Mouse (Mus musculus) liver, embryonic 15.5 days (tissue): ENCODE data around the gene Akap9. TPM values are rescaled to one million over a fixed set of nuclear protein-coding genes. Genes with fewer than 3 reads are reported as not detected.

ENCODE experiments used
- ATAC-seq: fragments of 200-750 bp; cut with Nextera tagmentation; 2 replicates; pipeline ENCODE4 v1.8.0; 2017; ENCODE audit warnings: moderate number of reproducible peaks, mild to moderate bottlenecking, moderate library complexity; ENCODE audit not compliant: insufficient read depth
- H3K27ac ChIP-seq: fragments of 300-500 bp; sonication (generic); replicated peaks from 2 replicates; pipeline ENCODE4 v1.5.1; 2015; ENCODE audit warnings: mild to moderate bottlenecking, inconsistent platforms
- H3K27me3 ChIP-seq: fragments of 300-500 bp; sonication (generic); 2 replicates; pipeline ENCODE4 v1.6.1; 2015; ENCODE audit warnings: mild to moderate bottlenecking, inconsistent platforms
- H3K36me3 ChIP-seq: fragments of 300-500 bp; sonication (generic); replicated peaks from 2 replicates; pipeline ENCODE4 v1.6.1; 2015; ENCODE audit warnings: moderate library complexity, mild to moderate bottlenecking, inconsistent platforms
- H3K4me1 ChIP-seq: fragments of 300-500 bp; sonication (generic); replicated peaks from 2 replicates; pipeline ENCODE4 v1.6.1; 2015; ENCODE audit warnings: inconsistent platforms
- H3K4me2 ChIP-seq: fragments of 300-500 bp; sonication (generic); 2 replicates; pipeline ENCODE4 v1.6.1; 2015; ENCODE audit warnings: moderate library complexity, mild to moderate bottlenecking, inconsistent platforms
- H3K4me3 ChIP-seq: fragments of 300-500 bp; sonication (generic); replicated peaks from 2 replicates; pipeline ENCODE4 v1.5.1; 2015; ENCODE audit warnings: mild to moderate bottlenecking, inconsistent platforms
- H3K9ac ChIP-seq: fragments of 300-500 bp; sonication (generic); 2 replicates; pipeline ENCODE4 v1.6.1; 2015; ENCODE audit warnings: moderate library complexity, mild to moderate bottlenecking, inconsistent platforms
- H3K9me3 ChIP-seq: fragments of 300-500 bp; sonication (generic); replicated peaks from 2 replicates; pipeline ENCODE4 v1.6.1; 2016; ENCODE audit warnings: inconsistent platforms
- WGBS: fragments of 180-500 bp; shearing (Covaris S2); methylation state at CpG from one replicate; pipeline ENCODE4 v1.1.7; 2015; ENCODE audit warnings: mixed read lengths; ENCODE audit not compliant: insufficient replicate concordance; 5-methylcytosine and 5-hydroxymethylcytosine counted together
- polyA plus RNA-seq: library from polyadenylated mRNA; unstranded; fragments of >200 nt; fragmentation: Nextera tagmentation; extraction: Ambion mirVana; gene quantifications from 2 replicates; pipeline ENCODE4 v1.2.1, GENCODE M21; 2015

The Akap9 gene
- polyA plus RNA-seq, 1 experiment from 2014 or later = 24.5 TPM

DNA sequence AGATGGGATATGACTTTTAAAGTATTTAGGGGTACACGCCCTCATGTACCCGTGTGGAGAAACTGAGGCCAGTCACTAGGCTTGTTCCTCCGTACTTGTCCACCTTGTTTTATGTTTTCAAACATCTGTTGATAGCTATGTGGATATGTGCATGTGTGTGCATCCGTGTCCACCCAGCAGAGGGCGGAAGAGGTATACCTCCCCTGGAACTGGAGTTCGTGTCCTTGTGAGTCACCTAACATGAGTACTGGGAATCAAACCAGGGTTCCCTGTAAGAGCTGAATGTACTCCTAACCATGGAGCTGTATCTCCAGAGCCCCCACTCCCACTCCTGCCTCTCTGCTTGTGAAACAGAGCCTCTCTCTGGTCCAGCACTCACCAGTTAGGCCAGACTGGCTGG, 112.5 kb downstream of the Akap9 start:
- no peak overlapping the region for H3K9ac ChIP-seq
- peaks cover 20% of the 10 kb centered on the region for H3K36me3 ChIP-seq
- no peak for ATAC-seq
- H3K4me1 ChIP-seq = no peaks in the 10 kb centered on the region
- H3K4me2 ChIP-seq = no peak overlapping the region
- H3K9me3 ChIP-seq = no peaks in the 10 kb centered on the region
- no peak overlapping the region for H3K4me3 ChIP-seq
- no peak overlapping the region for H3K27ac ChIP-seq
- no peaks in the 10 kb centered on the region for H3K27me3 ChIP-seq
- 81% methylated on average over 6 of the region's 6 CpGs for WGBS

DNA sequence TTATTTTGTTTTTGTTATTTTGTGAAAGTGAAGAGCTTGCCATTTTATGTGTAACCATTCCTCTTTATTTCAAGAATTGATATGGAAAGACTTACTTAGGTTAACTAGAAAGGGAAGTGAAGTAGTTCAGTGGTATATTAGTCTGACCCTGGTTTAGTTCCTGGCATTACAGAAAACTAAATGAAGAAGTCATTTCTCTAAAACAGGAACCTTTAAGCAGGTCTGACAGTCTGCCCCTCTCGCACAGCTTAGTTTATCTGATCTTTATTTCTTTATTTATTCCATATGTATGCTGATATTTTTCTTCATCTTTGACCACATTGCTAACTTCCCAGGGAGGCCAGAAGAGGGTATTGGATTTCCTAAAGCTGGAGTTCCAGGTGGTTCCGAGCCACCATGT, 113.1 kb downstream of the Akap9 start:
- no peaks in the 10 kb centered on the region for H3K9me3 ChIP-seq
- peaks cover 16% of the 10 kb centered on the region for H3K36me3 ChIP-seq
- H3K9ac ChIP-seq = no peak overlapping the region
- no peak overlapping the region for H3K4me2 ChIP-seq
- ATAC-seq = no peak
- H3K4me3 ChIP-seq = no peak overlapping the region
- no peaks in the 10 kb centered on the region for H3K27me3 ChIP-seq
- no peak overlapping the region for H3K27ac ChIP-seq
- WGBS = 72% methylated on average over 2 of the region's 2 CpGs
- no peaks in the 10 kb centered on the region for H3K4me1 ChIP-seq

DNA sequence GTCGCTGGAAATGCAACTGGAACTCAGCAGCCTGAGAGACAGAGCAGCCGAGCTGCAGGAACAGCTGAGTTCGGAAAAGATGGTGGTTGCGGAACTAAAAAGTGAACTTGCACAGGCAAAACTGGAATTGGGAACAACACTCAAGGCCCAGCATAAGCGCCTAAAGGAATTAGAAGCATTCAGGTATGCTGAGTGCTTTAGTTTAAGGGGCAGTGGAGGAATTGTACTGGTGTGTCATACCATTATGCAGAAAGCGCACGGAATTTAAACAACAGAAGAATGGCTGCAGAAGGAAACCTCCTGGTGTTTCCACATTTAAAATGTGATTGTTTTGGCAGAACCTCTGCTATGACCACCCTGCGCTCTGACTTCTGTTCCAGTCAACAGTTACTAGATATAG, 132.5 kb downstream of the Akap9 start:
- Histone ChIP-seq H3K4me3 (no peak overlapping the region), H3K9ac (no peak overlapping the region), H3K4me2 (no peak overlapping the region), H3K4me1 (no peaks in the 10 kb centered on the region), H3K9me3 (no peaks in the 10 kb centered on the region), H3K27me3 (no peaks in the 10 kb centered on the region), H3K27ac (no peak overlapping the region), H3K36me3 (peaks cover 45% of the 10 kb centered on the region)
- no peak for ATAC-seq
- 79% methylated on average over 8 of the region's 8 CpGs for WGBS

DNA sequence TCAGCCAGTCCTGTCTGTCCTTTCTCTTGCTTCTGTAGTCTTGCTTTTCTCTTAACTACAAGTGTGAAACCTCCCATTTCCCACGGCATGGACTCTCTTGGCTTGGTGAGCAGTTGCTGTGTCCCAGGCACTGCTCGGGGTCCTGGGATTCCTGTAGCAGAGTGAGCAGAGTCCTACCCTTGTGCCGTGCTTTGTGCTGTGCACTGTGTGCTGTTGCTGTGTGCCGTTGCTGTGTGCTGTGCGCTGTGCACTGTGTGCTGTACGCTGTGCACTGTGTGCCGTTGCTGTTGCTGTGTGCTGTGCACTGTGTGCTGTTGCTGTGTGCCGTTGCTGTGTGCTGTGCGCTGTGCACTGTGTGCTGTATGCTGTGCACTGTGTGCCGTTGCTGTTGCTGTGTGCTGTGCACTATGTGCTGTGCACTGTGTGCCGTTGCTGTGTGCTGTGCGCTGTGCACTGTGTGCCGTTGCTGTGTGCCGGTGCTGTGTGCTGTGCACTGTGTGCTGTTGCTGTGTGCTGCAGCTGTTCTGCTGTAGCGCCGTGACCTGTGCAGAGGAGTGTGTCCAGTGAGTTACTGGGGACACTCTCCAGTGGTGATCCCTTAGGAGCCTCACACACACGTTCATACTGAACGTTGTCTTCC, 138.7 kb downstream of the Akap9 start:
- no peaks in the 10 kb centered on the region for H3K27me3 ChIP-seq
- H3K4me2 ChIP-seq = no peak overlapping the region
- H3K4me1 ChIP-seq = no peaks in the 10 kb centered on the region
- H3K9ac ChIP-seq = no peak overlapping the region
- ATAC-seq = no peak
- peaks cover 41% of the 10 kb centered on the region for H3K36me3 ChIP-seq
- no peak overlapping the region for H3K27ac ChIP-seq
- H3K9me3 ChIP-seq = no peaks in the 10 kb centered on the region
- H3K4me3 ChIP-seq = no peak overlapping the region
- WGBS = 78% methylated on average over 18 of the region's 18 CpGs

DNA sequence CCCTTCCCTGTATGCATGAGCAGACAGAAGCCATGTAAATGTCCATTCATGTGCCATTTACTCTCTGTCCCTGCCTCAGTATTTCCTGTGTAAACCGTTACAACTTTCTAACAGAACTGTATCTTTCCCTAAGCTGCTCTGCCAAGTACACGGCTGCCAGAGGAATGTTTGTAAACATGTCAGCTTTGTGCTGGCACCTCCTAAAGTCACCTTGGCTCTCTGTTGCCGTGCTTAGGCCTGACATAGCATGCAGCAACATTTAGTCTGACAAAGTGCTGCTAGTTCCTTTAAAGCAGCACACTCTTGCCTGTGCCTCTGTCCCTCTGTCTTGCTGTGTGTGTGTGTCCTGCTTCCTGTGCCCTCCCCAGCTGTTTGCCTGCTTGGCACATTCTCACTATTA, 139.3 kb downstream of the Akap9 start:
- Histone ChIP-seq H3K9me3 (no peaks in the 10 kb centered on the region), H3K4me2 (no peak overlapping the region), H3K27me3 (no peaks in the 10 kb centered on the region), H3K27ac (no peak overlapping the region), H3K4me1 (no peaks in the 10 kb centered on the region), H3K9ac (no peak overlapping the region), H3K4me3 (no peak overlapping the region), H3K36me3 (peaks cover 44% of the 10 kb centered on the region)
- 61% methylated on average over 3 of the region's 3 CpGs for WGBS
- no peak for ATAC-seq

DNA sequence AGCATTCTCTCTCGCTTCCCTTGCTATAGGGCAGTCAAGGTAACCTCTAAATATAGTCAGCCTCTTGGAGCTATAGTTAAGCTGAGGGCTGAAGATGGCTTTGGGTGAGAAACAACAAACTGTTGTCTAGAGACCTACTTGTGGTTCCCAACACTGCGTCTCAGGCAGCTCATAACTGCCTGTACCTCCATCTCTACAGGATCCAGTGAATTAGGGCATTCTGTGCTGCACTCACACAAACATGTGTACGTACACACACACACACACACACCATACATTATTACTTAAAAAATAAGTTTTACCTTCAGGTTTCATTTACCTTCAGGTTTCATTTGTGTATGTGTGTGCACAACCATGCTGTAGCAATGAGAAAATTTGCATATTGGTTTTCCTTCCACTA, 151.2 kb downstream of the Akap9 start:
- Histone ChIP-seq H3K4me2 (no peak overlapping the region), H3K27ac (no peak overlapping the region), H3K9me3 (no peaks in the 10 kb centered on the region), H3K36me3 (peaks cover 31% of the 10 kb centered on the region), H3K9ac (no peak overlapping the region), H3K4me1 (no peaks in the 10 kb centered on the region), H3K4me3 (no peak overlapping the region), H3K27me3 (no peaks in the 10 kb centered on the region)
- ATAC-seq = no peak
- 71% methylated on average over 3 of the region's 3 CpGs for WGBS

DNA sequence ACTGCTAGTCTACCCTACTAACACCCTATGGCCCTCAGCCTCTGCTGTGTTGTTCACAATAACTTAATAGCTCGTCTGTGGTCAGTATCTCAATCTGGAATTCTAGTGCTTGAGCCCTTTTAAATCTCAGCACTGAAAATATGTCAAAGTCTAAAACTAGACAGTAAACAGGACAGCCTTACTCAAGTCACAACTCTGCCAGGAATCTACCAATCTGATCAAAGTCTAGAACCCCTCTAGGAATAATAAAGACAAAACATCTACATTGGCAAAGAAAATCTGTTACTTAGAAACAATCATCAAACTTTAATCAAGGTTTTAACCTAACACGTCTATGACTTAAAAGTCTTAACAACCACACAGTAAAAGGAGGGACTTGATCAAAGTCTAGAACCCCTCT, 153.0 kb downstream of the Akap9 start:
- peaks cover 37% of the 10 kb centered on the region for H3K36me3 ChIP-seq
- no peak overlapping the region for H3K9ac ChIP-seq

DNA sequence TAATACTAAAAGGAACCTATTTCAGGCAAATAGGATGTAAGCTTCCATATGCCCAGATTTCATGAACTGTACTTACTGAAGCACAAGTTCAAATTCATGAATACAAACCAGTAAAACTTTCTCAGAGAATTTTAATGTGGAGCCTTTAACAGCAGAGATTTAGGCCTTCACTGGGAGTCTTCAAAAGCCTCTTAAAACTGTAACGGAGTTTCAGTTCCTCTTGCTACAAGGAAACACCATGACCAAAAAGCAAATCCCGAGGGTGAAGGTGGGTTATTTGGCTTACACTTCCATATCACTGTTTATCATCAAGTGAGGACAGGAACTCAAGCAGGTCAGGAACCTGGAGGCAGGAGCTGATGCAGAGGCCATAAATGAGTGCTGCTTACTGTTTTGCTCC, 153.7 kb downstream of the Akap9 start:
- peaks cover 37% of the 10 kb centered on the region for H3K36me3 ChIP-seq
- WGBS = 60% methylated on average over 2 of the region's 2 CpGs

More for the DNA sequence above, 153.0 kb downstream of the Akap9 start:
- H3K27me3 ChIP-seq = no peaks in the 10 kb centered on the region
- H3K4me3 ChIP-seq = no peak overlapping the region
- H3K4me1 ChIP-seq = no peaks in the 10 kb centered on the region; the same call in 1 of the 2 replicates
- WGBS = 59% methylated on average over 2 of the region's 2 CpGs
- no peak overlapping the region for H3K4me2 ChIP-seq
- no peak overlapping the region for H3K27ac ChIP-seq
- no peaks in the 10 kb centered on the region for H3K9me3 ChIP-seq
- ATAC-seq = no peak

DNA sequence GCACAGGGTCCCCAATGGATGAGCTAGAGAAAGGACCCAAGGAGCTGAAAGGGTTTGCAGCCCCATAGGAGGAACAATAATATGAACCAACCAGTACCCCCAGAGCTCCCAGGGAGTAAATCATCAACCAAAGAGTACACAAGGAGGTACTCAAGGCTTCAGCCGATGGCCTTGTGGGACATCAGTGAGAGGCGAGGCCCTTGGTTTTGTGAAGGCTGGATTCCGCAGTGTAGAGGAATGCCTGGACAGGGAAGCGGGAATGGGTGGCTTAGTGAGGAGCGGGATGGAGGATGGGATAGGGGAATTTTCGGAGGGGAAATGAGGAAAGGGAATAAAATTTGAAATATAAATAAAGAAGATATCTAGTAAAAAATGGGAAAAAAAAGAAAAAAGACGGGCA, 157.1 kb downstream of the Akap9 start:
- Histone ChIP-seq H3K9me3 (no peaks in the 10 kb centered on the region), H3K27ac (no peak overlapping the region), H3K27me3 (no peaks in the 10 kb centered on the region), H3K4me1 (no peaks in the 10 kb centered on the region; the same call in 1 of the 2 replicates), H3K9ac (no peak overlapping the region), H3K4me2 (no peak overlapping the region), H3K4me3 (no peak overlapping the region), H3K36me3 (peaks cover 38% of the 10 kb centered on the region)
- ATAC-seq = no peak
- WGBS = 70% methylated on average over 7 of the region's 7 CpGs

More for the DNA sequence above, 153.7 kb downstream of the Akap9 start:
- no peak overlapping the region for H3K9ac ChIP-seq
- H3K27ac ChIP-seq = no peak overlapping the region
- no peak overlapping the region for H3K4me2 ChIP-seq
- H3K4me3 ChIP-seq = no peak overlapping the region
- no peaks in the 10 kb centered on the region for H3K27me3 ChIP-seq
- no peak for ATAC-seq
- H3K9me3 ChIP-seq = no peaks in the 10 kb centered on the region
- no peaks in the 10 kb centered on the region; the same call in 1 of the 2 replicates for H3K4me1 ChIP-seq

DNA sequence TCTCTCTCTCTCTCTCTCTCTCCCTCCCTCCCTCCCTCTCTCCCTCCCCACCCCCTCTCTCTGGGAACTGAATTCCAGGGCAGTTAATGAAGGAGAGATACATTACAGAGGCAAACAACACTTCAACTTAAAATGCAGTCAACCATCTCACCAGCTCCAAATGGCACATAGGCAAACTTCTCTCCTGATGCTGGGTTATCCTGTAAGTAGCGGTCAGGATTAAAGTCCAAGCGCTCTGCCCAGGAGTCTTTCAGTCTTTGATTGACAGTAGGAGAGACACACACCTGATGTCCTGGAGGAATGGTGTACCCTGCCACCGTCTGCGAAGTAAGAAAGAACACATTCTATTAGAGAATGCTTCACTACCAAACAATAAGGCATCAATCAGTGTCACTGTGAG, 158.5 kb downstream of the Akap9 start:
- peaks cover 41% of the 10 kb centered on the region for H3K36me3 ChIP-seq
- no peak overlapping the region for H3K9ac ChIP-seq
- H3K4me2 ChIP-seq = no peak overlapping the region
- no peaks in the 10 kb centered on the region; the same call in 1 of the 2 replicates for H3K4me1 ChIP-seq
- H3K9me3 ChIP-seq = no peaks in the 10 kb centered on the region
- H3K4me3 ChIP-seq = no peak overlapping the region
- no peak for ATAC-seq
- whole genome bisulfite sequencing = 87% methylated on average over 4 of the region's 4 CpGs
- no peak overlapping the region for H3K27ac ChIP-seq
- H3K27me3 ChIP-seq = no peaks in the 10 kb centered on the region

DNA sequence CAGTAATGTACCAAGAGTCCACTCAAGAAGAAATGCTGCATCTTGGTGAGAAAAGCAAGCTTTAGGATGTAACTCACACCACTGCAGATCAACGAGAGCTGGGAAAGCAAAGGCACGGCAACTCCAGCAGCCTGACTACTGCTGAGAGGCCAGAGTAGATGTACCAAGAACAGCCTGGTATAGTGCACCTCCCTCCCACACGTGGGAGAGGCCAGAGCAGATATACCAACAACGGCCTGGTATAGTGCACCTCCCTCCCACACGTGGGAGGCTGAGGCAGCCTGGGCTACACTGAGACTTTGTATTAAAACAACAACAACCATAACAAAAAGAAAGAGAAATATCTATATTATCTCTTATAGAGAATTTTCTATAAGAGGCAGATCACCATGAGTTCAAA, 160.3 kb downstream of the Akap9 start:
- H3K27ac ChIP-seq = no peak overlapping the region
- no peaks in the 10 kb centered on the region for H3K9me3 ChIP-seq
- H3K4me1 ChIP-seq = no peaks in the 10 kb centered on the region; the same call in 1 of the 2 replicates
- H3K4me3 ChIP-seq = no peak overlapping the region
- H3K36me3 ChIP-seq = peaks cover 39% of the 10 kb centered on the region
- 82% methylated on average over 5 of the region's 5 CpGs for WGBS
- no peak for ATAC-seq
- H3K4me2 ChIP-seq = no peak overlapping the region
- no peaks in the 10 kb centered on the region for H3K27me3 ChIP-seq
- no peak overlapping the region for H3K9ac ChIP-seq

DNA sequence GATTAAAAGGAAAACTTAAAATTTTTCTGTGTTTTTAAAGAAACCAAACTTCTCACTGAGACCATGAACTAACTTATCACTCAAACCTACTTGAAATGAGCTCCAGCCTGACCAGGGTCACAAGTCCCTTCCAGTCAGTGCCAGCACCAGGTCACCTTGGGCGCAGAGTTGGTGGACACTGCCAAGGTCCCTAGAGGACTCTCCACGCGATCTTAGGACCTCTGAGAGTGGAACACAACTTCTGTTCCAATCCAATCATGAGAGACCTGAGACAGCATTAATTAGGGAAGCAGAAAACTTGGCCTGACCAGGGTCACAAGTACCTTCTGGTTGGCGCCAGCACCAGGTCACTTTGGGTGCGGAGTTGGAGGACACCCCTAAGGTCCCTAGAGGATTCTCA, 166.6 kb downstream of the Akap9 start:
- Histone ChIP-seq H3K4me2 (no peak overlapping the region), H3K36me3 (peaks cover 37% of the 10 kb centered on the region), H3K9me3 (no peaks in the 10 kb centered on the region), H3K4me3 (no peak overlapping the region), H3K27ac (no peak overlapping the region), H3K9ac (no peak overlapping the region), H3K27me3 (no peaks in the 10 kb centered on the region), H3K4me1 (no peaks in the 10 kb centered on the region)
- no peak for ATAC-seq
- WGBS = 81% methylated on average over 5 of the region's 5 CpGs
